In genomic region chr13:117198402-117199083, GRCm38 (mm10) we compare ENCODE assay signal across 8 mouse cellular contexts. TPM values are rescaled to one million over a fixed set of nuclear protein-coding genes. Genes with fewer than 3 reads are reported as not detected.
DNase-seq lines count a peak whose midpoint lies in the region; ATAC-seq and TF ChIP-seq lines count a peak whose summit lies in the region.

No protein-coding gene starts in this region.

- WGBS in heart, adult 2 months: 87% methylated on average over 7 of the region's 7 CpGs
- 84% methylated on average over 7 of the region's 7 CpGs for WGBS in heart, embryonic 11.5 days (ENCODE audit: insufficient replicate concordance)
- 87% methylated on average over 7 of the region's 7 CpGs for WGBS in midbrain, embryonic 12.5 days

- DNase-seq in heart, adult 2 months: peak; percentile 49 to 66
- peak; percentile 73 for DNase-seq in adipocyte (ENCODE audit: low spot score)
- peak; percentile 74 to 84 for DNase-seq in cerebellum, postnatal 4 days (ENCODE audit: low spot score in 2 of 2)
- DNase-seq in heart, postnatal 10 days: peak; percentile 55 to 84
- DNase-seq in left cerebral cortex, adult 8-10 months (ENCODE audit: low spot score in 2 of 2): peak; percentile 34 to 36
- peak; percentile 91 for DNase-seq in splenic B cell, adult 2 months (ENCODE audit: low read depth, low spot score)

- H3K27ac ChIP-seq in heart, adult 2 months: no peak overlapping the region
- no peak overlapping the region for H3K27ac ChIP-seq in heart, embryonic 11.5 days (ENCODE audit: low read depth, low read length)
- H3K27ac ChIP-seq in midbrain, embryonic 12.5 days (replicated peaks): no peak overlapping the region

- H3K4me1 ChIP-seq in heart, adult 2 months (ENCODE audit: control insufficient read depth, insufficient read depth, low read length): no peaks in the 10 kb centered on the region
- H3K4me1 ChIP-seq in heart, embryonic 11.5 days (ENCODE audit: control insufficient read depth, insufficient read depth, low read length): no peaks in the 10 kb centered on the region
- no peaks in the 10 kb centered on the region for H3K4me1 ChIP-seq in midbrain, embryonic 12.5 days

- no peak overlapping the region for H3K4me3 ChIP-seq in heart, adult 2 months
- H3K4me3 ChIP-seq in heart, embryonic 11.5 days (ENCODE audit: low read depth, low read length): no peak overlapping the region
- H3K4me3 ChIP-seq in midbrain, embryonic 12.5 days: no peak overlapping the region

- no peak for TF ChIP-seq EP300 in heart, adult 2 months (IDR thresholded peaks at IDR 0.05; ENCODE audit: insufficient read depth, low read depth, low read length)

- intact Hi-C loops in heart, adult 2 months (cut with DNase I): no loop called here
- intact Hi-C loops in heart, postnatal 10 days (cut with DNase I): no loop called here

- H3K27me3 ChIP-seq in heart, adult 2 months (ENCODE audit: control insufficient read depth, insufficient read depth, low read length): no peaks in the 10 kb centered on the region
- no peaks in the 10 kb centered on the region for H3K27me3 ChIP-seq in heart, embryonic 11.5 days (ENCODE audit: control insufficient read depth, insufficient read depth, low read length)
- no peaks in the 10 kb centered on the region for H3K27me3 ChIP-seq in midbrain, embryonic 12.5 days
- no peaks in the 10 kb centered on the region for H3K27me3 ChIP-seq in splenic B cell, adult 2 months (ENCODE audit: control insufficient read depth, insufficient read depth, low read length, poor library complexity, severe bottlenecking)

- no peaks in the 10 kb centered on the region for H3K9me3 ChIP-seq in heart, embryonic 11.5 days (replicated peaks; ENCODE audit: control insufficient read depth, low read length)
- H3K9me3 ChIP-seq in midbrain, embryonic 12.5 days: no peaks in the 10 kb centered on the region

- no peaks in the 10 kb centered on the region for H3K36me3 ChIP-seq in heart, adult 2 months (ENCODE audit: control insufficient read depth, insufficient read depth, low read length)
- no peaks in the 10 kb centered on the region for H3K36me3 ChIP-seq in heart, embryonic 11.5 days (ENCODE audit: control insufficient read depth, insufficient read depth, low read length)
- H3K36me3 ChIP-seq in midbrain, embryonic 12.5 days: no peaks in the 10 kb centered on the region
- H3K36me3 ChIP-seq in splenic B cell, adult 2 months (ENCODE audit: control insufficient read depth, insufficient read depth, low read length, poor library complexity, severe bottlenecking): no peaks in the 10 kb centered on the region

- TF ChIP-seq CTCF in heart, adult 2 months (IDR thresholded peaks at IDR 0.05): peak; percentile 85

- H3K9ac ChIP-seq in heart, adult 2 months (ENCODE audit: low read depth, low read length): no peak overlapping the region
- H3K9ac ChIP-seq in heart, embryonic 11.5 days (ENCODE audit: low read depth, low read length): no peak overlapping the region
- H3K9ac ChIP-seq in midbrain, embryonic 12.5 days (replicated peaks): no peak overlapping the region

- no peaks in the 10 kb centered on the region for H3K79me2 ChIP-seq in heart, adult 2 months (replicated peaks; ENCODE audit: control insufficient read depth, insufficient read depth, low read length)

- H3K4me2 ChIP-seq in heart, embryonic 11.5 days: no peak overlapping the region
- H3K4me2 ChIP-seq in midbrain, embryonic 12.5 days (replicated peaks): no peak overlapping the region

- ATAC-seq in heart, embryonic 11.5 days (replicated peaks; ENCODE audit: insufficient number of reproducible peaks, low FRiP score, low TSS enrichment): no peak
- 0 out of 2 replicates have a peak, but pooled peaks have one; percentile 38 for ATAC-seq in midbrain, embryonic 12.5 days (ENCODE audit: low FRiP score, low read depth)

- TF ChIP-seq POLR2A in heart, adult 2 months (IDR thresholded peaks at IDR 0.05; ENCODE audit: insufficient read depth, low read depth, low read length): no peak

RNA-seq across cellular contexts. Expression of gene Emb, which starts 9.8 kb away (rescaled TPM):
- total RNA-seq in heart, adult 2 months (2021): 1 to 10 TPM; 8.8 to 9.3 TPM
- polyA plus RNA-seq in heart, adult 2 months (2012; rRNA removed): 2.3 and 2.7 TPM in 2 replicates
- polyA plus RNA-seq in heart, embryonic 11.5 days (2014; fragmentation: Nextera tagmentation; extraction: Ambion mirVana): 21.4 and 22.0 TPM in 2 replicates
- 10 to 100 TPM; 13.2 to 14.3 TPM for total RNA-seq in heart, postnatal 10 days (2021)
- 10 to 100 TPM; 31.0 to 35.3 (median 33.3) TPM for total RNA-seq in left cerebral cortex, adult 8-10 months (2022)
- polyA plus RNA-seq in midbrain, embryonic 12.5 days (2016; fragmentation: Nextera tagmentation; extraction: Ambion mirVana): 23.4 and 28.4 TPM in 2 replicates

RNA-seq across cellular contexts. Expression of gene Gm17509, which starts 22.3 kb away (rescaled TPM):
- total RNA-seq in heart, adult 2 months (2021): not detected
- not detected in 2 replicates for polyA plus RNA-seq in heart, adult 2 months (2012; rRNA removed)
- polyA plus RNA-seq in heart, embryonic 11.5 days (2014; fragmentation: Nextera tagmentation; extraction: Ambion mirVana): 0.19 and 0.23 TPM in 2 replicates
- not detected for total RNA-seq in heart, postnatal 10 days (2021)
- 1 to 10 TPM; 1.3 to 1.6 (median 1.4) TPM for total RNA-seq in left cerebral cortex, adult 8-10 months (2022)
- 0.85 and 1.3 TPM in 2 replicates for polyA plus RNA-seq in midbrain, embryonic 12.5 days (2016; fragmentation: Nextera tagmentation; extraction: Ambion mirVana)

Comparison
In these comparisons a context has a peak if more than half of its experiments do, and no peak if none do; other contexts are left out.
1. DNase-seq: peak in every context shown above with its lines; median percentile 91 in splenic B cell, adult 2 months; 79 in cerebellum, postnatal 4 days; 73 in adipocyte; 70 in heart, postnatal 10 days; 58 in heart, adult 2 months; 35 in left cerebral cortex, adult 8-10 months.